Mouse (Mus musculus) CH12F3 (cell line): ENCODE measurements around the gene Tcf20.
"Not testable (repeated sequence)": the region's sequence is repeated elsewhere in the genome, so short reads cannot be mapped to it uniquely, and the experiment has no call there.

Source experiments
- in situ Hi-C: fragments of 300-500 bp; cut with MboI; formaldehyde crosslinking; loops from 2 replicates; pipeline ENCODE4 v1.14.3; 2020; ENCODE audit warnings: low sequenced_read_pairs

Tcf20 gene

GRCm38 (mm10) chr15:82902521-82902920, 85.2 kb downstream of the Tcf20 start:
- in situ Hi-C loops = no loop called here

GRCm38 (mm10) chr15:82901306-82901705, 86.4 kb downstream of the Tcf20 start:
- in situ Hi-C loops = no loop called here

GRCm38 (mm10) chr15:82900331-82900730, 87.3 kb downstream of the Tcf20 start:
- in situ Hi-C loops = no loop called here

- in situ Hi-C loops = no loop called here
Measured at GRCm38 (mm10) chr15:82899676-82900301, 87.9 kb downstream of the Tcf20 start.

- in situ Hi-C loops = no loop called here
Measured at GRCm38 (mm10) chr15:82898740-82899675, 88.7 kb downstream of the Tcf20 start.

GRCm38 (mm10) chr15:82898141-82898739, 89.4 kb downstream of the Tcf20 start:
- in situ Hi-C loops = no loop called here

- in situ Hi-C loops = no loop called here
Measured at GRCm38 (mm10) chr15:82896336-82896735, 91.3 kb downstream of the Tcf20 start.

GRCm38 (mm10) chr15:82890470-82890869, 97.2 kb downstream of the Tcf20 start:
- in situ Hi-C loops = no loop called here

GRCm38 (mm10) chr15:82889426-82889825, 98.2 kb downstream of the Tcf20 start:
- in situ Hi-C loops = no loop called here

GRCm38 (mm10) chr15:82888466-82888865, 99.2 kb downstream of the Tcf20 start:
- in situ Hi-C loops = no loop called here

- in situ Hi-C loops = no loop called here
Measured at GRCm38 (mm10) chr15:82877309-82877708, 110.4 kb downstream of the Tcf20 start.

- in situ Hi-C loops = no loop called here
Measured at GRCm38 (mm10) chr15:82876863-82877262, 110.8 kb downstream of the Tcf20 start.

- in situ Hi-C loops = no loop called here
Measured at GRCm38 (mm10) chr15:82872037-82872436, 115.6 kb downstream of the Tcf20 start.

- in situ Hi-C loops = not testable (repeated sequence)
Measured at GRCm38 (mm10) chr15:82866286-82866685, 121.4 kb downstream of the Tcf20 start.

GRCm38 (mm10) chr15:82863674-82864073, 124.0 kb downstream of the Tcf20 start:
- in situ Hi-C loops = no loop called here

GRCm38 (mm10) chr15:82856652-82857378, 130.9 kb downstream of the Tcf20 start:
- in situ Hi-C loops = no loop called here

GRCm38 (mm10) chr15:82856065-82856464, 131.6 kb downstream of the Tcf20 start:
- in situ Hi-C loops = no loop called here

- in situ Hi-C loops = no loop called here
Measured at GRCm38 (mm10) chr15:82839146-82839545, 148.5 kb downstream of the Tcf20 start.

- in situ Hi-C loops = no loop called here
Measured at GRCm38 (mm10) chr15:82829917-82830316, 157.8 kb downstream of the Tcf20 start.

- in situ Hi-C loops = no loop called here
Measured at GRCm38 (mm10) chr15:82825866-82826265, 161.8 kb downstream of the Tcf20 start.

- in situ Hi-C loops = no loop called here
Measured at GRCm38 (mm10) chr15:82822347-82822746, 165.3 kb downstream of the Tcf20 start.
